Mouse (Mus musculus): ENCODE results near the gene Ddx11. TPM values are rescaled to one million over a fixed set of nuclear protein-coding genes. Genes with fewer than 3 reads are reported as not detected.
A peak's percentile ranks its signal among the peaks of the same experiment; 100 is the strongest.

The Ddx11 gene
- polyA plus RNA-seq, 1 experiment, result 29.4 TPM

GRCm38 (mm10) chr17:66077437-66077850, 45.9 kb upstream of the Ddx11 start:
- Histone ChIP-seq H3K9me3 (replicated peaks; ENCODE audit: control insufficient read depth, insufficient read depth, low read length, poor library complexity, severe bottlenecking) (no peaks in the 10 kb centered on the region), H3K36me3 (ENCODE audit: control insufficient read depth, insufficient read depth, low read length, poor library complexity, severe bottlenecking) (peaks cover 15% of the 10 kb centered on the region), H3K27ac (ENCODE audit: insufficient read depth, low read length) (peak overlapping the region; percentile 63), H3K9ac (ENCODE audit: low read depth, poor library complexity, severe bottlenecking) (peak overlapping the region; percentile 96), H3K4me3 (ENCODE audit: low read depth, low read length) (peak overlapping the region; percentile 99), H3K27me3 (ENCODE audit: control insufficient read depth, insufficient read depth, low read length, poor library complexity, severe bottlenecking) (peaks cover 3% of the 10 kb centered on the region; the same call in 1 of the 2 replicates), H3K4me1 (ENCODE audit: control insufficient read depth, insufficient read depth, low read length) (no peaks in the 10 kb centered on the region)
- TF ChIP-seq CTCF (IDR thresholded peaks at IDR 0.05; ENCODE audit: low read depth, low read length) (no peak), EP300 (IDR thresholded peaks at IDR 0.05; ENCODE audit: insufficient read depth, low read depth, low read length) (no peak), POLR2A (IDR thresholded peaks at IDR 0.05; ENCODE audit: insufficient read depth, low read length) (no peak)

GRCm38 (mm10) chr17:66084486-66084885, 38.8 kb upstream of the Ddx11 start:
- H3K27me3 ChIP-seq (ENCODE audit: control insufficient read depth, insufficient read depth, low read length, poor library complexity, severe bottlenecking), result no peaks in the 10 kb centered on the region
- H3K9me3 ChIP-seq (replicated peaks; ENCODE audit: control insufficient read depth, insufficient read depth, low read length, poor library complexity, severe bottlenecking), result no peaks in the 10 kb centered on the region
- no peak overlapping the region for H3K4me3 ChIP-seq (ENCODE audit: low read depth, low read length)
- peaks cover 23% of the 10 kb centered on the region for H3K36me3 ChIP-seq (ENCODE audit: control insufficient read depth, insufficient read depth, low read length, poor library complexity, severe bottlenecking)
- no peak for TF ChIP-seq EP300 (IDR thresholded peaks at IDR 0.05; ENCODE audit: insufficient read depth, low read depth, low read length)
- TF ChIP-seq CTCF (IDR thresholded peaks at IDR 0.05; ENCODE audit: low read depth, low read length), result peak; percentile 3
- H3K9ac ChIP-seq (ENCODE audit: low read depth, poor library complexity, severe bottlenecking), result no peak overlapping the region
- H3K4me1 ChIP-seq (ENCODE audit: control insufficient read depth, insufficient read depth, low read length), result no peaks in the 10 kb centered on the region
- H3K27ac ChIP-seq (ENCODE audit: insufficient read depth, low read length), result peak overlapping the region; percentile 19; the same call in 1 of the 2 replicates

GRCm38 (mm10) chr17:66085038-66085437, 38.3 kb upstream of the Ddx11 start:
- no peak for TF ChIP-seq POLR2A (IDR thresholded peaks at IDR 0.05; ENCODE audit: insufficient read depth, low read length)
- no peak for TF ChIP-seq EP300 (IDR thresholded peaks at IDR 0.05; ENCODE audit: insufficient read depth, low read depth, low read length)
- TF ChIP-seq CTCF (IDR thresholded peaks at IDR 0.05; ENCODE audit: low read depth, low read length), result no peak
- H3K9me3 ChIP-seq (replicated peaks; ENCODE audit: control insufficient read depth, insufficient read depth, low read length, poor library complexity, severe bottlenecking), result no peaks in the 10 kb centered on the region
- H3K27ac ChIP-seq (ENCODE audit: insufficient read depth, low read length), result no peak overlapping the region
- no peak overlapping the region for H3K9ac ChIP-seq (ENCODE audit: low read depth, poor library complexity, severe bottlenecking)
- no peaks in the 10 kb centered on the region for H3K4me1 ChIP-seq (ENCODE audit: control insufficient read depth, insufficient read depth, low read length)
- H3K36me3 ChIP-seq (ENCODE audit: control insufficient read depth, insufficient read depth, low read length, poor library complexity, severe bottlenecking), result peaks cover 22% of the 10 kb centered on the region
- H3K4me3 ChIP-seq (ENCODE audit: low read depth, low read length), result no peak overlapping the region
- H3K27me3 ChIP-seq (ENCODE audit: control insufficient read depth, insufficient read depth, low read length, poor library complexity, severe bottlenecking), result no peaks in the 10 kb centered on the region

- H3K4me3 ChIP-seq (ENCODE audit: low read depth, low read length), result no peak overlapping the region
- peaks cover 1% of the 10 kb centered on the region for H3K4me1 ChIP-seq (ENCODE audit: control insufficient read depth, insufficient read depth, low read length)
- no peak overlapping the region for H3K27ac ChIP-seq (ENCODE audit: insufficient read depth, low read length)
- H3K9ac ChIP-seq (ENCODE audit: low read depth, poor library complexity, severe bottlenecking), result no peak overlapping the region
- H3K36me3 ChIP-seq (ENCODE audit: control insufficient read depth, insufficient read depth, low read length, poor library complexity, severe bottlenecking), result peaks cover 13% of the 10 kb centered on the region
- TF ChIP-seq CTCF (IDR thresholded peaks at IDR 0.05; ENCODE audit: low read depth, low read length), result no peak
- no peaks in the 10 kb centered on the region for H3K27me3 ChIP-seq (ENCODE audit: control insufficient read depth, insufficient read depth, low read length, poor library complexity, severe bottlenecking)
- no peaks in the 10 kb centered on the region for H3K9me3 ChIP-seq (replicated peaks; ENCODE audit: control insufficient read depth, insufficient read depth, low read length, poor library complexity, severe bottlenecking)
Observed at GRCm38 (mm10) chr17:66090251-66090650, 33.1 kb upstream of the Ddx11 start.

- no peak overlapping the region for H3K4me3 ChIP-seq (ENCODE audit: low read depth, low read length)
- H3K4me1 ChIP-seq (ENCODE audit: control insufficient read depth, insufficient read depth, low read length), result peaks cover 1% of the 10 kb centered on the region
- TF ChIP-seq EP300 (IDR thresholded peaks at IDR 0.05; ENCODE audit: insufficient read depth, low read depth, low read length), result no peak
- no peak for TF ChIP-seq CTCF (IDR thresholded peaks at IDR 0.05; ENCODE audit: low read depth, low read length)
- no peak for TF ChIP-seq POLR2A (IDR thresholded peaks at IDR 0.05; ENCODE audit: insufficient read depth, low read length)
- H3K9me3 ChIP-seq (replicated peaks; ENCODE audit: control insufficient read depth, insufficient read depth, low read length, poor library complexity, severe bottlenecking), result no peaks in the 10 kb centered on the region
- H3K36me3 ChIP-seq (ENCODE audit: control insufficient read depth, insufficient read depth, low read length, poor library complexity, severe bottlenecking), result peaks cover 9% of the 10 kb centered on the region
- no peaks in the 10 kb centered on the region for H3K27me3 ChIP-seq (ENCODE audit: control insufficient read depth, insufficient read depth, low read length, poor library complexity, severe bottlenecking)
- no peak overlapping the region for H3K27ac ChIP-seq (ENCODE audit: insufficient read depth, low read length)
- H3K9ac ChIP-seq (ENCODE audit: low read depth, poor library complexity, severe bottlenecking), result no peak overlapping the region
Observed at GRCm38 (mm10) chr17:66091392-66091791, 31.9 kb upstream of the Ddx11 start.

GRCm38 (mm10) chr17:66092065-66092464, 31.3 kb upstream of the Ddx11 start:
- H3K27ac ChIP-seq (ENCODE audit: insufficient read depth, low read length), result no peak overlapping the region
- H3K4me1 ChIP-seq (ENCODE audit: control insufficient read depth, insufficient read depth, low read length), result peaks cover 1% of the 10 kb centered on the region
- no peak overlapping the region for H3K4me3 ChIP-seq (ENCODE audit: low read depth, low read length)
- H3K27me3 ChIP-seq (ENCODE audit: control insufficient read depth, insufficient read depth, low read length, poor library complexity, severe bottlenecking), result no peaks in the 10 kb centered on the region
- TF ChIP-seq POLR2A (IDR thresholded peaks at IDR 0.05; ENCODE audit: insufficient read depth, low read length), result no peak
- no peak for TF ChIP-seq CTCF (IDR thresholded peaks at IDR 0.05; ENCODE audit: low read depth, low read length)
- TF ChIP-seq EP300 (IDR thresholded peaks at IDR 0.05; ENCODE audit: insufficient read depth, low read depth, low read length), result no peak
- peaks cover 5% of the 10 kb centered on the region for H3K36me3 ChIP-seq (ENCODE audit: control insufficient read depth, insufficient read depth, low read length, poor library complexity, severe bottlenecking)
- no peak overlapping the region for H3K9ac ChIP-seq (ENCODE audit: low read depth, poor library complexity, severe bottlenecking)
- no peaks in the 10 kb centered on the region for H3K9me3 ChIP-seq (replicated peaks; ENCODE audit: control insufficient read depth, insufficient read depth, low read length, poor library complexity, severe bottlenecking)
